Mouse (Mus musculus): ENCODE data around the gene Id3. TPM values are rescaled to one million over a fixed set of nuclear protein-coding genes. Genes with fewer than 3 reads are reported as not detected.

Id3 gene
- polyA plus RNA-seq, 1 experiment from 2014 or later: 330 TPM

GRCm38 (mm10) chr4:136186315-136186714 lies 43.0 kb downstream of the Id3 start:
- Histone ChIP-seq H3K4me3 (no peak overlapping the region), H3K9me3 (no peaks in the 10 kb centered on the region), H3K4me1 (no peaks in the 10 kb centered on the region), H3K4me2 (replicated peaks) (no peak overlapping the region), H3K27ac (no peak overlapping the region), H3K9ac (no peak overlapping the region), H3K36me3 (peaks cover 14% of the 10 kb centered on the region; the same call in 1 of the 2 replicates), H3K27me3 (replicated peaks) (no peaks in the 10 kb centered on the region)
- no peak for ATAC-seq (ENCODE audit: low FRiP score, low read depth)
- 80% methylated on average over 8 of the region's 8 CpGs for WGBS

DNA sequence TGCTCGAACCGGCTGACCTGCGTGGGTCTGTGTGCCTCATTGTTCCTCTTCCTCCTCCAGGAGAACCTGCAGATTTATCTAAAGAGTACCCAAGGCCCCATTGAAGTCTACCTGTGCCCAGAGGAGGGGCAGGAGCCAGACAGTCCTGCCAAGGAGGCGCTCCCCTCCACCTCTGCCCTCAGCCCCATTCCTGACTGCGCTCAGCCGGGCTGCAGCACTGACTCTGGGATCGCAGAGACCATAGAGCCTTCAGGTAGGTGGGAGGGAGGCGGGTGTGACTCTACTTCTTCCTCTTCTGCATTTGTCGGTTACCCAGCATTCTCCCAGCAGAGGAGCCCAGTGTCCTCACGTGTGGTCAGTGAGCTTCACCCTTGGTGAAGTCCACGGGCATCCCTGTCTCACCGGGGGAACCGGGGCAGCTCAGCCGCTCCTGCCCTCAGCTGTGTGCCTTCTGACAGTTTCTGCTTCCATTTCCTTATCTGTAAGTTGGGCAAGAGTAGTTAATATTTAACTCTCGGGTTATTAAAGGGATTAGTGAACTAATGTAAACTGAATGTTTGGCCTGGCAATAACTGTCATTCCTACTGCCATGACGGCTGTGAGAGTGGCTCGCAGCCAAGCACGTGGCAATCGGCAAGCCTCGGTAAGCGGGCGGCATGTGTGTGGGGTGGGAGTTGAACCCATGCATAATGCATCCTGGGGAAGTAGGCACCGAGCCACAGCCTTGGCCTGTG lies 43.6 kb downstream of the Id3 start:
- H3K9ac ChIP-seq: no peak overlapping the region
- no peaks in the 10 kb centered on the region for H3K4me1 ChIP-seq
- H3K9me3 ChIP-seq: no peaks in the 10 kb centered on the region
- peaks cover 14% of the 10 kb centered on the region; the same call in 1 of the 2 replicates for H3K36me3 ChIP-seq
- no peak for ATAC-seq (ENCODE audit: low FRiP score, low read depth)
- no peak overlapping the region for H3K4me2 ChIP-seq (replicated peaks)
- 86% methylated on average over 23 of the region's 23 CpGs for WGBS
- H3K27ac ChIP-seq: no peak overlapping the region
- H3K27me3 ChIP-seq (replicated peaks): no peaks in the 10 kb centered on the region
- no peak overlapping the region for H3K4me3 ChIP-seq

DNA sequence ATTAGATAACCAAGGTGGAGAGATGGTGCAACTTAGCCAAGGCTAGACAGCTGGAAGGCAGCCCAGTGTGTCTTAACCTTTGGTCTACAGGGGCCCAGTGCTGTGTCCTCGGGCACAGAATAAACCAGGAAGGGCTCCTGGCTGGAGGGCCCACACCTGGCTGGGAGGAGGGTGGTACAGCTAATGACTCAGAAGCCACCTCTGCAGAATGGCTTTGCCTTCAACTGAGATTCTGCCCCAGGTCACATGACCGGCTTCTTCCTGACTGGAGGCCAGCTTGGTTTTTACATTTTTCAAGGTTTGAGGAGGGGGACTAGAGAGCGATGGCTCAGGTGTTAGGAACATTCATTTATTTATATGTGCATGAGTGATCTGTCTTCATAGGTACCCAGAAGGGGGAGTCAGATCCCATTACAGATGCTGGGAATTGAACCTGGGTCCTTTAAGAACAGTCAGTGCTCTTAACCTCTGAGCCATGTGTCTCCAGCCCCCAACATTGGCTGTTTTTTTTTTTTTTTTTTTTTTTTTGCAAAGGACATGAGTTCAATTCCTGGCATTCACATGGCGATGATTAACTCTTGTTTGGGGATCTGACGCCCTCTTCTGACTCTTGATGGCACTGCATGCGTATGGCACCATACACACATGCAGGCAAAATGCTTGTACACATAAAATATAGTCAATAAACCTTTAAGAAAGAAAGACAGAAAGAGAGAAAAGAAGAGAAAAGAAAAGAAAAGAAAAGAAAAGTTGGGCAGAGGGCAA lies 45.9 kb downstream of the Id3 start:
- H3K27ac ChIP-seq: no peak overlapping the region
- no peak overlapping the region for H3K4me2 ChIP-seq (replicated peaks)
- H3K4me3 ChIP-seq: no peak overlapping the region
- H3K9me3 ChIP-seq: no peaks in the 10 kb centered on the region
- H3K4me1 ChIP-seq: no peaks in the 10 kb centered on the region
- WGBS: 81% methylated on average over 6 of the region's 6 CpGs
- no peak for ATAC-seq (ENCODE audit: low FRiP score, low read depth)
- H3K9ac ChIP-seq: no peak overlapping the region
- H3K27me3 ChIP-seq (replicated peaks): no peaks in the 10 kb centered on the region
- peaks cover 33% of the 10 kb centered on the region; the same call in 1 of the 2 replicates for H3K36me3 ChIP-seq

- WGBS: 88% methylated on average over 8 of the region's 8 CpGs
- Histone ChIP-seq H3K27me3 (replicated peaks) (no peaks in the 10 kb centered on the region), H3K4me2 (replicated peaks) (no peak overlapping the region), H3K4me3 (no peak overlapping the region), H3K27ac (no peak overlapping the region), H3K4me1 (no peaks in the 10 kb centered on the region), H3K36me3 (peaks cover 33% of the 10 kb centered on the region; the same call in 1 of the 2 replicates), H3K9ac (no peak overlapping the region), H3K9me3 (no peaks in the 10 kb centered on the region)
- ATAC-seq (ENCODE audit: low FRiP score, low read depth): no peak
Measured at GRCm38 (mm10) chr4:136189912-136190311, 46.6 kb downstream of the Id3 start.

DNA sequence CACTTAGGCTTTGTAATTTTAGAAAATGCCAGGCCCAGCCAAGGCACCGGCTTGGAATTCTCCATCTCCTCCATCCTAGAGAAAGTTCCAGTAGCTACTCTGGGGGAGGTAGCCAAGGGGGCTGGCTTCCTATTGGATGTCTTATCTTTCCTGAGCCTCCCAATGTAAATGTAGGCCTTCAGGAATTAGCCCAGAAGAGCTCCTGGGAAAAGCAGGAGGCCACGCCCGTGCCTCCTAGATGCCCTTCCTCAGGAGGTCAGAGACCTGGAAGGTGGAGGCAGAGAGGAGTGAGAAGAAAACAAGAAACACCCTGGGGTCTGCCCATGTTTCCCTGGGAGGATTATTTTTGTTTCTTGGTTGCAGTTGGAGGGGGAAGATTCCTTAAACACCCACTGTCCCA lies 50.3 kb downstream of the Id3 start:
- 87% methylated on average over 3 of the region's 3 CpGs for WGBS
- Histone ChIP-seq H3K36me3 (peaks cover 24% of the 10 kb centered on the region; the same call in 1 of the 2 replicates), H3K27ac (no peak overlapping the region)

DNA sequence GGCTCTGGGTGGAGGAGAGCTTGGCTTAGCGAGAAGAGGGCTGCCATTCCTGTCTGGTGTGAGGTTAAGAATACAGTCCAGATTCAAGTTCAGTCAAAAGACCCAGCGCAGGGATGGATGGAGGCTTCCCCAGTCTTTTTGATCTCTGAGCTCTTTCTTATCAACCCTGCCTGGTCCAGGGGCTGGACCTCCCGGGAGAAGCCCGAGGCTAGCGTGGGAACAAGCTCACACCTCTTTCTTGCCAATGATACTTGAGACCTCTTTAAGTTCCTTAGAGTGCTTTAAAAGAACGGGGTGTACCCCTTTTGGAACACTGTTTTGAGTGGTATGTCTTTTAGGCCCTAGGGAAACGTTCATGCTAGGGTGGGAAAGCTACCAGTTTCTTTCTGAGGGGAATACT lies 51.7 kb downstream of the Id3 start:
- H3K36me3 ChIP-seq: peaks cover 22% of the 10 kb centered on the region; the same call in 1 of the 2 replicates
- no peaks in the 10 kb centered on the region for H3K4me1 ChIP-seq
- H3K27me3 ChIP-seq (replicated peaks): no peaks in the 10 kb centered on the region
- H3K4me3 ChIP-seq: no peak overlapping the region
- no peak overlapping the region for H3K27ac ChIP-seq
- H3K9me3 ChIP-seq: no peaks in the 10 kb centered on the region
- WGBS: 69% methylated on average over 7 of the region's 7 CpGs
- no peak overlapping the region for H3K4me2 ChIP-seq (replicated peaks)
- H3K9ac ChIP-seq: no peak overlapping the region
- no peak for ATAC-seq (ENCODE audit: low FRiP score, low read depth)

More for the DNA sequence above, 50.3 kb downstream of the Id3 start:
- H3K4me2 ChIP-seq (replicated peaks): no peak overlapping the region
- no peaks in the 10 kb centered on the region for H3K4me1 ChIP-seq
- no peak overlapping the region for H3K4me3 ChIP-seq
- H3K27me3 ChIP-seq (replicated peaks): no peaks in the 10 kb centered on the region
- H3K9ac ChIP-seq: no peak overlapping the region
- H3K9me3 ChIP-seq: no peaks in the 10 kb centered on the region
- ATAC-seq (ENCODE audit: low FRiP score, low read depth): no peak

Other genes with a start within 250 kb of the Id3 start
- 0.32 and 0.34 TPM in 2 replicates for gene Cnr2, start 248.1 kb upstream of the Id3 start, polyA plus RNA-seq (2016; fragmentation: Nextera tagmentation; extraction: Ambion mirVana)
- 48.2 and 53.6 TPM in 2 replicates for gene Fuca1, start 222.8 kb upstream of the Id3 start, polyA plus RNA-seq (2016; fragmentation: Nextera tagmentation; extraction: Ambion mirVana)
- gene Hmgcl, start 197.0 kb upstream of the Id3 start, polyA plus RNA-seq (2016; fragmentation: Nextera tagmentation; extraction: Ambion mirVana): 55.9 and 56.6 TPM in 2 replicates
- 34.8 and 38.9 TPM in 2 replicates for gene Gale, start 179.8 kb upstream of the Id3 start, polyA plus RNA-seq (2016; fragmentation: Nextera tagmentation; extraction: Ambion mirVana)
- 189 and 194 TPM in 2 replicates for gene Lypla2, start 170.9 kb upstream of the Id3 start, polyA plus RNA-seq (2016; fragmentation: Nextera tagmentation; extraction: Ambion mirVana)
- 63.2 and 63.3 TPM in 2 replicates for gene Pithd1, start 156.2 kb upstream of the Id3 start, polyA plus RNA-seq (2016; fragmentation: Nextera tagmentation; extraction: Ambion mirVana)
- 32.1 and 35.0 TPM in 2 replicates for gene Eloa, start 121.7 kb upstream of the Id3 start, polyA plus RNA-seq (2016; fragmentation: Nextera tagmentation; extraction: Ambion mirVana)
- gene Rpl11, start 90.1 kb upstream of the Id3 start, polyA plus RNA-seq (2016; fragmentation: Nextera tagmentation; extraction: Ambion mirVana): 293 and 294 TPM in 2 replicates
- 9.5 and 10.4 TPM in 2 replicates for gene E2f2, start 28.9 kb downstream of the Id3 start, polyA plus RNA-seq (2016; fragmentation: Nextera tagmentation; extraction: Ambion mirVana)
- 10.4 and 11.4 TPM in 2 replicates for gene Asap3, start 62.9 kb downstream of the Id3 start, polyA plus RNA-seq (2016; fragmentation: Nextera tagmentation; extraction: Ambion mirVana)
- 3.0 and 4.5 TPM in 2 replicates for gene Tcea3, start 104.2 kb downstream of the Id3 start, polyA plus RNA-seq (2016; fragmentation: Nextera tagmentation; extraction: Ambion mirVana)
- gene Zfp46, start 141.2 kb downstream of the Id3 start, polyA plus RNA-seq (2016; fragmentation: Nextera tagmentation; extraction: Ambion mirVana): 38.3 and 39.7 TPM in 2 replicates
- gene Hnrnpr, start 167.4 kb downstream of the Id3 start, polyA plus RNA-seq (2016; fragmentation: Nextera tagmentation; extraction: Ambion mirVana): 221 and 229 TPM in 2 replicates